11 mouse cellular contexts compared by ENCODE assay signal in genomic region chr2:174848981-174849681, GRCm38 (mm10).
DNase-seq lines count a peak whose midpoint lies in the region; ATAC-seq lines count a peak whose summit lies in the region.
"Had no signal": no experiment of that assay in that cellular context is flagged by ENCODE, and none has a peak within 500 bp of the region (broad histone marks: within the 10 kb centered on the region; RNA-seq: fewer than 3 reads in every experiment).

No protein-coding gene starts in this region.

- peak; percentile 31 for DNase-seq in embryo, embryonic 10 days (ENCODE audit: low spot score)
- no peak for DNase-seq in embryo, embryonic 10.5 days (ENCODE audit: low spot score)
- peak; percentile 29 for DNase-seq in embryonic facial prominence, embryonic 11.5 days (ENCODE audit: low spot score)
- DNase-seq in right cerebral cortex, adult 18-20 months, result no peak
- DNase-seq in layer of hippocampus, adult 11-12 months (ENCODE audit: low spot score), result no peak
- DNase-seq in urinary bladder, postnatal 36 days (ENCODE audit: low spot score in 2 of 2), result no peak
- DNase-seq: cerebellum, postnatal 25 days; heart, postnatal 10 days had no signal

- H3K4me2 ChIP-seq in embryonic facial prominence, embryonic 11.5 days (ENCODE audit: low read depth, low read length), result no peak overlapping the region
- no peak overlapping the region for H3K4me2 ChIP-seq in hindbrain, embryonic 15.5 days
- peak overlapping the region; percentile 6; the same call in 1 of the 2 replicates for H3K4me2 ChIP-seq in midbrain, embryonic 15.5 days

- no peaks in the 10 kb centered on the region for H3K36me3 ChIP-seq in embryonic facial prominence, embryonic 11.5 days (replicated peaks; ENCODE audit: control insufficient read depth, insufficient read depth, low read depth, low read length)
- no peaks in the 10 kb centered on the region for H3K36me3 ChIP-seq in hindbrain, embryonic 15.5 days
- H3K36me3 ChIP-seq in midbrain, embryonic 15.5 days (replicated peaks), result no peaks in the 10 kb centered on the region

- H3K4me3 ChIP-seq in embryonic facial prominence, embryonic 11.5 days (ENCODE audit: low read depth, low read length), result no peak overlapping the region
- no peak overlapping the region for H3K4me3 ChIP-seq in hindbrain, embryonic 15.5 days
- H3K4me3 ChIP-seq in midbrain, embryonic 15.5 days, result no peak overlapping the region
- H3K4me3 ChIP-seq: myocyte had no signal

- peak overlapping the region; percentile 18 for H3K9ac ChIP-seq in embryonic facial prominence, embryonic 11.5 days (replicated peaks; ENCODE audit: low read length)
- no peak overlapping the region; the same call in 1 of the 2 replicates for H3K9ac ChIP-seq in hindbrain, embryonic 15.5 days
- H3K9ac ChIP-seq in midbrain, embryonic 15.5 days, result no peak overlapping the region

- peaks cover 7% of the 10 kb centered on the region; the same call in 1 of the 2 replicates for H3K4me1 ChIP-seq in embryonic facial prominence, embryonic 11.5 days (ENCODE audit: control insufficient read depth, insufficient read depth, low read length)
- peaks cover 18% of the 10 kb centered on the region for H3K4me1 ChIP-seq in hindbrain, embryonic 15.5 days (replicated peaks)
- peaks cover 18% of the 10 kb centered on the region for H3K4me1 ChIP-seq in midbrain, embryonic 15.5 days

- H3K9me3 ChIP-seq in embryonic facial prominence, embryonic 11.5 days (replicated peaks; ENCODE audit: control insufficient read depth, low read length), result no peaks in the 10 kb centered on the region
- no peaks in the 10 kb centered on the region for H3K9me3 ChIP-seq in hindbrain, embryonic 15.5 days
- no peaks in the 10 kb centered on the region for H3K9me3 ChIP-seq in midbrain, embryonic 15.5 days

- H3K27me3 ChIP-seq in embryonic facial prominence, embryonic 11.5 days (ENCODE audit: control insufficient read depth, insufficient read depth, low read length), result no peaks in the 10 kb centered on the region
- H3K27me3 ChIP-seq in hindbrain, embryonic 15.5 days, result no peaks in the 10 kb centered on the region
- no peaks in the 10 kb centered on the region for H3K27me3 ChIP-seq in midbrain, embryonic 15.5 days (replicated peaks)

- peak overlapping the region; percentile 47; the same call in 1 of the 2 replicates for H3K27ac ChIP-seq in embryonic facial prominence, embryonic 11.5 days (replicated peaks; ENCODE audit: low read depth, low read length)
- peak overlapping the region; percentile 66 for H3K27ac ChIP-seq in hindbrain, embryonic 15.5 days (replicated peaks)
- peak overlapping the region; percentile 62; the same call in 1 of the 2 replicates for H3K27ac ChIP-seq in midbrain, embryonic 15.5 days

- 51% methylated on average over 16 of the region's 16 CpGs for WGBS in embryonic facial prominence, embryonic 11.5 days
- WGBS in hindbrain, embryonic 15.5 days, result 48% methylated on average over 16 of the region's 16 CpGs
- WGBS in midbrain, embryonic 15.5 days, result 53% methylated on average over 16 of the region's 16 CpGs

- ATAC-seq in embryonic facial prominence, embryonic 11.5 days (replicated peaks; ENCODE audit: insufficient number of reproducible peaks, low FRiP score, low TSS enrichment, low read depth), result peak; percentile 40; the same call in 1 of the 2 replicates
- ATAC-seq in hindbrain, embryonic 15.5 days (ENCODE audit: low FRiP score, low read depth), result peak; percentile 65
- ATAC-seq in midbrain, embryonic 15.5 days (replicated peaks), result peak; percentile 73; the same call in 1 of the 2 replicates

Comparison
In these comparisons a context has a peak if more than half of its experiments do, and no peak if none do; other contexts are left out.
1. DNase-seq: peak in embryo, embryonic 10 days (single experiment) and embryonic facial prominence, embryonic 11.5 days (single experiment); none in embryo, embryonic 10.5 days (single experiment), right cerebral cortex, adult 18-20 months (single experiment), layer of hippocampus, adult 11-12 months (single experiment) and urinary bladder, postnatal 36 days (0 of 2).
2. Peak in every context shown above with its lines, with median percentiles within 50 percentile points of each other: ATAC-seq and H3K27ac ChIP-seq.